Mouse (Mus musculus): Measurements from ENCODE around the gene Mycbpap.

The Mycbpap gene

GRCm38 (mm10) chr11:94533171-94533570 is 11.6 kb upstream of the Mycbpap start:
- no peak for DNase-seq (ENCODE audit: low read depth)

- DNase-seq (ENCODE audit: low read depth), result no peak
Measured at GRCm38 (mm10) chr11:94528879-94529278, 7.3 kb upstream of the Mycbpap start.

DNA sequence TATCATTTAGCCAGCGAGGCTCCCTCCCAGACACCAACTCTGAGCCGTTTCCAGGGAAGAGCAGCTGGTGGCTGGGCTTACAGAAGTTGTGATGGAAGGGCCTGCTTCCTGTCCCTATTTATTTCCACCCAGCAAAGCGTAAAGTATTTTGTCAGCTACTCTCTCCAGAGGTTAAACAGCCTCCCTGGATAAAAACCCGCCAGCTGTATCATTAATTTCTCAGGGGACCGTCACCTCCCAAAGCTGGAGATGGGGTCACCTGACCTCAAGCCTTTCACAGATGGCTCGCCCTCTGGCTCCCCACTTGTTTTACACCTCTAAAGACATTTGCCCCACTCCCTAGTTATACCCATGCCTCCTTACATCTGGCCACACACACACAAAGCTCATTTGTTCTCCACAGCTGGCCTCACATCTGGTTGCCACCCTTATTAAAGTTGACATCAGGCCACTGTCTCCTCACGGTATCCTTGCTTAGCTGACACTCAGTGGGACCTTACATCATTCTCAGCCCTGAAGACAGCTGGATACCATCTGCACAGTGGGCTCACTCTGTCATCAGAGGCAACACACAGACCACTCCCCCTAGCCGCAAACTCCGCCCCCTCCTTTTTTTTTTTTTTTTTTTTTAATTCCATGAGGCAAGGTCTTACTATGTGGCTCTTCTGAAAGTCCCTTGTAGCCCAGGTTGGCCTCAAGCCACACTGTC is 4.8 kb upstream of the Mycbpap start:
- DNase-seq (ENCODE audit: low read depth), result no peak

DNA sequence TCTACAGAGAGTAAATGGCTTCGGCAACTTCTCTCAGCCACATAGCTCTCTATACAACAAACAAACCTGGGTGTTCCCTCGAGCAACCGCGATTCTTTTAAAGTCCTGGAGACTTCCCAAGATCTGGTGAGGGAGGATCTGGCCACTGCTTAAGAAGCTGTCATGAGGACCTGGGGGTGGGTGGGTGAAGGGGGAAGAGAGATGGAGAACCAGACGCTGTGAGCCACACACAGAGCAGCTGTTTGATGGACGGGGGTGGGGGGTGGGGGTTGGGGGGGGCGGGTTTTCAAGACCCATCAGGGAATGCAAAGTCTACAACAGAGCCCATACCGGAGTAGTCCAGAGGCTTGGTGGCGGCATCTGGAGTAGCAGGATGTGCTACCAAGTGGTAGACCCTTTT is 8.1 kb downstream of the Mycbpap start:
- DNase-seq (ENCODE audit: low read depth), result no peak

DNA sequence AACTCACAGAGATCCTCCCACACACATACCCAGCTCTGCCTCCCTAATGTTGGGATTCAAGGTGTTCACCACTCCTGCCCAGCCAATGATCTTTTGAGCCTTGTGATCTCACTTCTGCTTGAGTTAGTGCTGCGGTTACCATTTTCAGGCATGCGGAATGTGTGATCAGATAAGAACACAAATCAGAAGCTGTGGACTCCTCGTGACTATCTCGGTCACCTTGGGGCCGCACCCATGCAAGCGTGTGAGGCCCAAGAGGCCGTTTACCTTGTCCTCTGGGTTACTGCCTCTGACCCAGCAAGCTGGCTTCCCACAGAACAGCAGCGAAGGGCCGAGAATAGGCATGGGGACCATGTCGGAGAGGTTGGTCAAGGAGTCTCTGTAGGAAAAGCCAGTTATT is 12.6 kb downstream of the Mycbpap start:
- no peak for DNase-seq (ENCODE audit: low read depth)

- no peak for DNase-seq (ENCODE audit: low read depth)
Measured at GRCm38 (mm10) chr11:94501482-94501881, 20.1 kb downstream of the Mycbpap start.

- no peak for DNase-seq (ENCODE audit: low read depth)
Measured at GRCm38 (mm10) chr11:94500362-94500761, 21.2 kb downstream of the Mycbpap start.

DNA sequence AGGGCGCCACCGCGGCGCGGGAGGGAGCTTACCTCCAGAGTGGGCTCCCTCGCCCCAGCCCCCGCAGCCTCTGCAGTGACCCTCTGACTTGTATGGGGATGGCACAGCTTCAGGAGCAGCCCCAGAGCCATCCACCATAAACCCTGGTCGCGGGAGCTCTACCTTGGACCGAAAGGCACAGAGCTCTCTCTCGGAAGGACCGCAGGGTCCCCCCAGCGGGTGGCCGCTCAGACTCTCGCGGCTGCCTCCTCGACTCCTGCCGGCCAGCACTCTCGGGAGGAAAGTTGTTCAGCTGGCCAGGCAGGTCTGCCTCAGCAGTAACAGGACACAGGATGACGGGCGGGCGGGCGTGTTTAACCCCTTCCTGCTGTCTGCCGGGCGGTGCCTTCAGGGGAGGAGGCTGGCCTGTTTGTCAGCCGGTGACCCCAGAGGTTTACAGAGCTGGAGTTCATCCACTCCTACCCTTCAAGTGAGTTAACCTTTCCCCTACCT is 21.8 kb downstream of the Mycbpap start, which contains the start of gene Epn3:
Gene Epn3 (minus strand): TSS at position 314 of the 492 bp plus-strand sequence.
- no peak for DNase-seq (ENCODE audit: low read depth)

DNA sequence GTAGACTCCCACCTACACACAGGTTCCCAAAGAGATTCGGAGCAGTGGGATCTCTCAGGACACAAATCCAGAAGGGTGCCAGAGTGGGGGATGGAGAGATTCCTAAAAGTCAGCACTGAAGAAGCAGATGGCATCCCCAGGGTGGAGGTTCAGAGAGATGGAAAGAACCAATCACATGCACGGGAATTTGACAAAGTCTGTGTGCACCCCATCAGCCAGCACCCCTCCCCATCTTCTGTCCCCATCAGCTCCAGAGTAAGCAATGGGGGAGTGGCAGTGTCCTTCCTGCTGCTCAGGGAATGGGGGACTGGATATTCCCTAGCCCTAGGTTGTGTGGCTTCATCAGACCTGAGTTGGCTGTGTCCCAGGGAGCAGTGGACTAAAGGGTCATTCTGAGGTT is 22.5 kb downstream of the Mycbpap start:
- no peak for DNase-seq (ENCODE audit: low read depth)

DNA sequence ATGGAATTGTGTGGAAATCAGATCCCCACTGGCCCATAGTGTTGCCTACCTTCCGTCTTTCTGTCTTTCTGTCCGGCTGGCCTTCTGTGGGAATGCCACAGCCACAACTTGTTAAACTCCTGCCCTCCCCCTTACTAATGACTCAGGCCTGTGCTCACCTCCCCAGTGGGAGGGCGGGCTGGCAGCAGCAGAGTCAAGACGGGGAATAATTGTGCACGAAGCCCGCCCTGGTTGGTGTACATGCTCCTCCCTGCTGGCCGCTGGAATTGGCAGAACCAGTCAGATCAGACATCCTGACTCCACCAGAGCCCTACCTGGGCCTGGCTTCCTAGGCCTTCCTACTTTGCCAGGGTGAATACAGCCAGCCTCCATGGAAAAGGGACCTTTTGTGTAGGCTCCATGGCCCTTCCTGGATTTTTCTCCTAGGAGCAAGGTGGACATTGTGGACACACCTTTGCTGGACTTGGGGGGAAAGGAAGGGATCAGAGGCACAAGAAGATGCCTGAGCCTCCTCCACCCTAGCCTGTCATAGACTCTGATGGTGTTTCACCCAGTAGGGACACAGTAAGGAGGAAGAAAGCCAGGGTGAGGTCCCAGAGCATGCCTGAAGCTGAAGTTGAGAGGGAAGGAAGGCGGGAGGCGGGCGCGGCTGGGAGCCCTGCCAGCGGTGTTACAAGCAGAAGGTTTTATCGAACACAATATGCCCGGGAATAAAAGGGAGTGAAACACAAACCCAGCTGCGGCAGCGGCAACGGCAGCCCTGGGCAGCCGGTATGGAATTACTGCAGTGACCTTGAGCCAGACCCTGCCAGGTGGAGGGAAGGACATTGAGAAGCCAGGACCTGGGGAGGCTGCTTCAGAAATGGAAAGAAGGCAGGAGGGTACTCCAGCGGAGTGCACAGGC is 23.2 kb downstream of the Mycbpap start:
- DNase-seq (ENCODE audit: low read depth), result no peak

- DNase-seq (ENCODE audit: low read depth), result no peak
Measured at GRCm38 (mm10) chr11:94495415-94495814, 26.1 kb downstream of the Mycbpap start.

DNA sequence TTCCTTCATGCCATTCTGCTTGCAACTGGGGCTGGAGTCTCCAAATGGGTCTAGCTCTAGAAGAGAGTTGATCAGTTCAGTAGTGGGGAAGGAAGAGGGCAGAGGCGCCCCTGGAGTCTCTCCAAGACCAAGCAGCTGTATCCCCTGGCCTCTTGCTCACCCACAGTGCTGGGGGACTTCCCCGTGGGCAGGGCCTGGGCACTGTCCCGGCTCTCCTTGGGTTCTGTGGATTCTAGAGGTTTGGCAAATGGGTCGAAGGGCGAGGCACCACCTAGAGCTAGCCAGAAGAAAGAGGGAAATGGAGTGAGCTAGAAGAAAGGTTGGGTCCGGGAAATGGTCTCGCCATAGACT is 29.8 kb downstream of the Mycbpap start:
- no peak for DNase-seq (ENCODE audit: low read depth)

DNA sequence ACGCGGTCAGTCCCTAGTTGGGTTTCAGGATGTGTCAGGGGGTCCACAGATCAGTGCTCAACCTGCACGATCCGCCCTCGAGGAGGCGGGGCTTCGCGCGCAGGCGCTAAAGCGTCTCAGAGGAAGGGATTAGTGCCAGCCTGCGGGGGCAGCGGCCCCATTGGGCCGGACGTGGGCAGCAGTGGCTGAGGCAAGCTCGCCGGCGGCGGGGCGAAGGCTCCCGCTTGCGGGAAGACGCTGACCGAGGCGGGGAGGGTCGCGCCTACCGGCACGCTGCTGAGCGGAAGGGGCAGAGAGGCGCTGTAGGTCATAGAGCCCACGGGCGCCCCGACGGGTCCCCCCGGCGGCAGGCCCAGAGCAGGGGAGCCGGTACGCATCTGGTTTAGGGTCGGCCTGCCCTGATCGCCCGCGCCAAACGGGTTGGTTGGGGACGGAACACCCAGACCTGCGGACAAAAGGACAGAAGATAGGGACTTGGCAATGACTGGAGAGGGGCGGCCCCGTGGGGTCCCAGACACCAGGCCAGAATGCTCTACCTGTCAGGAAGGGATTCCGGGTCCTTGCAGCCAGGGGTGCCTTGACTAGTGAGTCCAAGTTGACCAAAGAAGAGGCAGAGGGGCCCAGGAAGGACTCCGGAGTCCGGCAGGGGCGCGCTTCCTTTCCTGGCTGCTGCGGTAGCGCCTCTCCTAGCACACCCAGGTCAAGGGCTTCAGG is 30.4 kb downstream of the Mycbpap start:
- DNase-seq (ENCODE audit: low read depth), result no peak

- DNase-seq (ENCODE audit: low read depth), result no peak
Measured at GRCm38 (mm10) chr11:94489745-94490144, 31.8 kb downstream of the Mycbpap start.

- DNase-seq (ENCODE audit: low read depth), result no peak
Measured at GRCm38 (mm10) chr11:94488767-94489533, 32.6 kb downstream of the Mycbpap start.

- peak; percentile 69 for DNase-seq (ENCODE audit: low read depth)
Measured at GRCm38 (mm10) chr11:94486001-94486400, 35.5 kb downstream of the Mycbpap start, which contains the start of gene Spata20. Gene Spata20, minus strand, starts transcription at chr11:94486179.

- no peak for DNase-seq (ENCODE audit: low read depth)
Measured at GRCm38 (mm10) chr11:94485223-94485622, 36.3 kb downstream of the Mycbpap start.

GRCm38 (mm10) chr11:94484636-94485035 is 36.9 kb downstream of the Mycbpap start:
- DNase-seq (ENCODE audit: low read depth), result no peak

DNA sequence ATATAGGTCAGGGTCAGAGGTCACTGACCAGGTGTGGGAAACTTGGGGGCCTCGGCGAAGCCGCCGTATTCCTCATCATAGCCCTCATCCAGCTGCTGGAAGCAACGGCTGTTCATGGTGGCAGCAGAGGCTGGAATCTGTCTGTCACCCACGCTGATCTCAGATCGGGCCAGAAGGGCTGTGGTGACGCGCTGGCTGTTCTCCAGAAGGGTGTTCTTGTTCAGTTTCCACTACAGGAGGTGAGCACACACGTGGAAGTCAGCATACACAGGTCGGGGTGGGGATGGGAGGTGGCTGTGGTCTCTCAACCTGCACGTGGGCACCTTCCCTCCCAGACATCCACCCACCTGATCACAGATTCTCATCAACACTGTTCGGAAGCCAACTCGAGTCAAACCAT is 37.6 kb downstream of the Mycbpap start:
- DNase-seq (ENCODE audit: low read depth), result no peak

GRCm38 (mm10) chr11:94483436-94483835 is 38.1 kb downstream of the Mycbpap start:
- no peak for DNase-seq (ENCODE audit: low read depth)

GRCm38 (mm10) chr11:94482738-94483137 is 38.8 kb downstream of the Mycbpap start:
- DNase-seq (ENCODE audit: low read depth), result no peak

GRCm38 (mm10) chr11:94481963-94482362 is 39.6 kb downstream of the Mycbpap start:
- DNase-seq (ENCODE audit: low read depth), result no peak
